Mouse (Mus musculus) lung, adult 2 months (tissue): ENCODE data around the gene Gzmn.

Experiments used
- CTCF ChIP-seq: fragments of 200-500 bp; IDR thresholded peaks from 2 replicates; pipeline ENCODE4 v1.5.1; 2011; ENCODE audit warnings: mild to moderate bottlenecking, low read length, control low read depth; ENCODE audit not compliant: insufficient read depth
- POLR2A ChIP-seq: fragments of 200-500 bp; IDR thresholded peaks from 2 replicates; pipeline ENCODE4 v1.6.1; 2011; ENCODE audit warnings: low read depth, mild to moderate bottlenecking, control low read depth, low read length, borderline replicate concordance; ENCODE audit errors: extremely low read depth

DNA sequence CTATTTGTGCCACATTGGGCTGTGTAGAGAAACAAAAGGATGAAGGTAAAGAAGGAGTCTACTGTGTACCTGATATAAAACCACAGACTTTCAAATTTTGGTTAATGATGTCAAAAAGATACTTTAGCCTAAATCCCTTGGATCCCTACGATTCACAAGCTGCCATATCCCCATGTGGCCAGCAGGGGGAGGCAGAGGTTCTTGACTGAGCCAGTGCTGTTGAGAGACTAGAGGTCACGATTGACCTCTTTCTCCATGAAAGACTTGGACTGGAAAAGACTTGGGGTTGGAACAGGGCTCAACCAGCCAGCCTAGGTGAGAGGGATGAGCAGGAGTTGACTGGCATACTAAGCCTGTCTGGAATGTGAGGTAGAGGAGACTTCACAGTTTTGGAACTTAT lies 29.6 kb upstream of the Gzmn start:
- TF ChIP-seq CTCF (peak; percentile 88), POLR2A (no peak)
